Mouse (Mus musculus): Measurements from ENCODE around the gene Mrvi1. TPM values are rescaled to one million over a fixed set of nuclear protein-coding genes. Genes with fewer than 3 reads are reported as not detected.

Mrvi1 gene
- 1 to 10 TPM; 1.4 to 1.5 TPM for total RNA-seq (2021)

GRCm38 (mm10) chr7:110982053-110982705 is at the start of gene Mrvi1:
Gene Mrvi1 (minus strand): TSS chr7:110982461.
- intact Hi-C loops (cut with DNase I), result no loop called here
- DNase-seq (ENCODE audit: extremely low spot score in 1 of 2, low spot score in 2 of 2), result peak in 1 of 2 experiments; percentile 81

- no peak for DNase-seq (ENCODE audit: extremely low spot score in 1 of 2, low spot score in 2 of 2)
- intact Hi-C loops (cut with DNase I), result no loop called here
These were observed 46.8 kb upstream of the Mrvi1 start for GRCm38 (mm10) chr7:111029046-111029553.

- intact Hi-C loops (cut with DNase I), result no loop called here
- peak; percentile 90 to 95 for DNase-seq (ENCODE audit: extremely low spot score in 1 of 2, low spot score in 2 of 2)
These were observed 46.2 kb upstream of the Mrvi1 start, which contains the start of gene Ctr9 for GRCm38 (mm10) chr7:111028281-111029045. Gene Ctr9 (plus strand): TSS chr7:111028951.

GRCm38 (mm10) chr7:111024912-111025311 is 42.7 kb upstream of the Mrvi1 start:
- DNase-seq (ENCODE audit: extremely low spot score in 1 of 2, low spot score in 2 of 2), result no peak
- intact Hi-C loops (cut with DNase I), result no loop called here

GRCm38 (mm10) chr7:111024068-111024594 is 41.9 kb upstream of the Mrvi1 start:
- no peak for DNase-seq (ENCODE audit: extremely low spot score in 1 of 2, low spot score in 2 of 2)
- intact Hi-C loops (cut with DNase I), result no loop called here

- no peak for DNase-seq (ENCODE audit: extremely low spot score in 1 of 2, low spot score in 2 of 2)
- intact Hi-C loops (cut with DNase I), result no loop called here
These were observed 38.6 kb upstream of the Mrvi1 start for GRCm38 (mm10) chr7:111020814-111021213.

GRCm38 (mm10) chr7:111016921-111017320 is 34.7 kb upstream of the Mrvi1 start:
- DNase-seq (ENCODE audit: extremely low spot score in 1 of 2, low spot score in 2 of 2), result no peak
- intact Hi-C loops (cut with DNase I), result loop anchor here (5.0 to 10.0 kb wide), 2 partner anchors 172 to 290 kb away; partner anchors contain the start of gene Rnf141

GRCm38 (mm10) chr7:111015731-111016130 is 33.5 kb upstream of the Mrvi1 start:
- no peak for DNase-seq (ENCODE audit: extremely low spot score in 1 of 2, low spot score in 2 of 2)
- intact Hi-C loops (cut with DNase I), result loop anchor here (1.0 to 10.0 kb wide), 3 partner anchors 171 to 288 kb away; partner anchors contain the start of gene Rnf141

GRCm38 (mm10) chr7:111014893-111015292 is 32.6 kb upstream of the Mrvi1 start:
- intact Hi-C loops (cut with DNase I), result loop anchor here (1.0 to 10.0 kb wide), 3 partner anchors 170 to 288 kb away; partner anchors contain the start of gene Rnf141
- DNase-seq (ENCODE audit: extremely low spot score in 1 of 2, low spot score in 2 of 2), result peak; percentile 86 to 92

GRCm38 (mm10) chr7:111014039-111014605 is 31.9 kb upstream of the Mrvi1 start:
- intact Hi-C loops (cut with DNase I), result loop anchor here (10.0 kb wide), 1 partner anchor 169 kb away; the partner anchor contains the start of gene Rnf141
- no peak for DNase-seq (ENCODE audit: extremely low spot score in 1 of 2, low spot score in 2 of 2)

- intact Hi-C loops (cut with DNase I), result no loop called here
These were observed 22.0 kb upstream of the Mrvi1 start for GRCm38 (mm10) chr7:111004136-111004840.

GRCm38 (mm10) chr7:110998887-110999827 is 16.9 kb upstream of the Mrvi1 start:
- intact Hi-C loops (cut with DNase I), result no loop called here

More at GRCm38 (mm10) chr7:111004136-111004840, 22.0 kb upstream of the Mrvi1 start:
- no peak for DNase-seq (ENCODE audit: extremely low spot score in 1 of 2, low spot score in 2 of 2)

GRCm38 (mm10) chr7:110991221-110991494 is 8.9 kb upstream of the Mrvi1 start:
- peak in 1 of 2 experiments; percentile 5 for DNase-seq (ENCODE audit: extremely low spot score in 1 of 2, low spot score in 2 of 2)
- intact Hi-C loops (cut with DNase I), result no loop called here

More at GRCm38 (mm10) chr7:110998887-110999827, 16.9 kb upstream of the Mrvi1 start:
- no peak for DNase-seq (ENCODE audit: extremely low spot score in 1 of 2, low spot score in 2 of 2)

- DNase-seq (ENCODE audit: extremely low spot score in 1 of 2, low spot score in 2 of 2), result peak in 1 of 2 experiments; percentile 6
- intact Hi-C loops (cut with DNase I), result no loop called here
These were observed 8.3 kb upstream of the Mrvi1 start for GRCm38 (mm10) chr7:110990356-110991220.

GRCm38 (mm10) chr7:110989286-110989879 is 7.1 kb upstream of the Mrvi1 start:
- peak in 1 of 2 experiments; percentile 7 for DNase-seq (ENCODE audit: extremely low spot score in 1 of 2, low spot score in 2 of 2)
- intact Hi-C loops (cut with DNase I), result no loop called here

- DNase-seq (ENCODE audit: extremely low spot score in 1 of 2, low spot score in 2 of 2), result no peak
- intact Hi-C loops (cut with DNase I), result no loop called here
These were observed 5.8 kb upstream of the Mrvi1 start for GRCm38 (mm10) chr7:110988081-110988480.

Data from left cerebral cortex, postnatal 10 days (tissue).